Mouse (Mus musculus): ENCODE results near the gene Gm27179. TPM values are rescaled to one million over a fixed set of nuclear protein-coding genes. Genes with fewer than 3 reads are reported as not detected.
"Not testable (repeated sequence)": the region's sequence is repeated elsewhere in the genome, so short reads cannot be mapped to it uniquely, and the experiment has no call there.

Gm27179 gene
- not detected in 2 replicates for polyA plus RNA-seq (2015; fragmentation: Nextera tagmentation; extraction: Ambion mirVana)

DNA sequence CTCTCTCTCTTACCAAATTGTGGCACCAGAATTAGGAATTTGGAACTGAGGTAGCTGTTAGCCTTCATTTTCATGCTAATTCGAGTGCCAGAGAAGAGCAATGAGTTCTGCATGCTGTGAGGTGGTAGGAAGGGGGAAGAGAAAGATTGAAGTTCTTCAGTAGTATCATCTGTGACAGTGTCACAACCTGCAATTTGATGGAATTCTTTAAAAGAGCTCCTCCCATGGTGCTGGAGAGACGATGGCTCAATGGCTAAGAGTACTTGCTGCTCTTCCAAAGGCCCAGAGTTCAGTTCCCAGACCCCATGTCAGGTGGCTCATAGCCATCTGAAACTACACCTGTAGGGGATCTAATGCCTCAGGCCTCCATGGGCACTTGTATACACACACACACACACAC, at the start of gene Gm27179:
TSS of gene Gm27179 (minus strand) at position 101 of the 400 bp plus-strand sequence.
- not testable (repeated sequence) for H3K4me2 ChIP-seq (replicated peaks; ENCODE audit: low read depth); H3K4me3 ChIP-seq (ENCODE audit: low read depth, low read length); H3K27me3 ChIP-seq (replicated peaks; ENCODE audit: control insufficient read depth, insufficient read depth, low read length); H3K4me1 ChIP-seq (replicated peaks; ENCODE audit: control insufficient read depth, insufficient read depth, low read length); H3K9me3 ChIP-seq (ENCODE audit: control insufficient read depth); ATAC-seq; H3K36me3 ChIP-seq (ENCODE audit: control insufficient read depth, insufficient read depth); H3K9ac ChIP-seq (ENCODE audit: low read depth, low read length); H3K27ac ChIP-seq (ENCODE audit: low read depth, low read length)
- WGBS: no CpG with 5 or more reads among the region's 2 CpGs

DNA sequence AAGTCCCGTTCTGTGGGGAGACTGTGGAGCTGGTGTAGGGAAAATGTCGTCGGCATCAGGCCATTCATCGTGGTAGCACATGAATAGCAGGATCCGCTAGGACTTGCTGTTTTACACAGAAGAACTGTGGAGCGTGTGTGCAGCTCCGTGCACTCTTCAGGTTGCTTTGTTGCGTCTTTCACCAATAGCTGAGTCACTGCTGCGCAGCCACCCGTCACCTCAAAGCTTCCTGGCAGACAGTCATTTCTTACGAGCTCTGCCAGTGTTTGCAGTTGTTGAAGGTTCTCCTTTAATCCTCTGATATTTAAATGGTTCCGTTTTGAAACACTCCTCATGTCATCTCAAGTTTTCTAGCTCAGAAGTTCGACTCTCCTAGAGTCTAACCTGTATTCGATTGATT, 45.2 kb upstream of the Gm27179 start:
- H3K36me3 ChIP-seq (ENCODE audit: control insufficient read depth, insufficient read depth); ATAC-seq; H3K9ac ChIP-seq (ENCODE audit: low read depth, low read length); H3K9me3 ChIP-seq (ENCODE audit: control insufficient read depth); H3K27ac ChIP-seq (ENCODE audit: low read depth, low read length); H3K27me3 ChIP-seq (replicated peaks; ENCODE audit: control insufficient read depth, insufficient read depth, low read length); H3K4me3 ChIP-seq (ENCODE audit: low read depth, low read length); H3K4me1 ChIP-seq (replicated peaks; ENCODE audit: control insufficient read depth, insufficient read depth, low read length); H3K4me2 ChIP-seq (replicated peaks; ENCODE audit: low read depth): not testable (repeated sequence)
- no CpG with 5 or more reads among the region's 14 CpGs for WGBS

DNA sequence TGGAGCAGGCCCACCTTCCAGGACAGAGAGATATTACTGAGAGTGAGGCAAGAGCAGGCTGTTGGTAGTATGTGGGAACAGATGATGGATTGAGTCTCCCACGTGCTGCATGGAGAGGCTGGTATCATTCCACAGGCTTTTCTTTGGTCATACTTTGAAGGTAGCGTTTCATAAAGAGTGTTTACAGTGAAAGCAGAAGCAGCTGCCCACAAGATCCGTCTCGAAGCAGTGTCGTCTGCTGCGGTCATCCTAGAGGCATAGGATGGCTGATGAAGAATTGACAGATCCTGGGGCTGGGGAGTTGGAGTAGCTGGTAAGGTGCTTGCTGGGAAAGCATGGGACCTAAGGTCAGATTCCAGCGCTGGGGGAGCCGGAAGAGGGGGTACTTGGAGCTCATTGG, 44.5 kb upstream of the Gm27179 start:
- H3K9me3 ChIP-seq (ENCODE audit: control insufficient read depth); H3K9ac ChIP-seq (ENCODE audit: low read depth, low read length); H3K4me1 ChIP-seq (replicated peaks; ENCODE audit: control insufficient read depth, insufficient read depth, low read length); H3K4me2 ChIP-seq (replicated peaks; ENCODE audit: low read depth); H3K27me3 ChIP-seq (replicated peaks; ENCODE audit: control insufficient read depth, insufficient read depth, low read length); H3K4me3 ChIP-seq (ENCODE audit: low read depth, low read length); H3K36me3 ChIP-seq (ENCODE audit: control insufficient read depth, insufficient read depth); ATAC-seq; H3K27ac ChIP-seq (ENCODE audit: low read depth, low read length): not testable (repeated sequence)
- no CpG with 5 or more reads among the region's 8 CpGs for WGBS

DNA sequence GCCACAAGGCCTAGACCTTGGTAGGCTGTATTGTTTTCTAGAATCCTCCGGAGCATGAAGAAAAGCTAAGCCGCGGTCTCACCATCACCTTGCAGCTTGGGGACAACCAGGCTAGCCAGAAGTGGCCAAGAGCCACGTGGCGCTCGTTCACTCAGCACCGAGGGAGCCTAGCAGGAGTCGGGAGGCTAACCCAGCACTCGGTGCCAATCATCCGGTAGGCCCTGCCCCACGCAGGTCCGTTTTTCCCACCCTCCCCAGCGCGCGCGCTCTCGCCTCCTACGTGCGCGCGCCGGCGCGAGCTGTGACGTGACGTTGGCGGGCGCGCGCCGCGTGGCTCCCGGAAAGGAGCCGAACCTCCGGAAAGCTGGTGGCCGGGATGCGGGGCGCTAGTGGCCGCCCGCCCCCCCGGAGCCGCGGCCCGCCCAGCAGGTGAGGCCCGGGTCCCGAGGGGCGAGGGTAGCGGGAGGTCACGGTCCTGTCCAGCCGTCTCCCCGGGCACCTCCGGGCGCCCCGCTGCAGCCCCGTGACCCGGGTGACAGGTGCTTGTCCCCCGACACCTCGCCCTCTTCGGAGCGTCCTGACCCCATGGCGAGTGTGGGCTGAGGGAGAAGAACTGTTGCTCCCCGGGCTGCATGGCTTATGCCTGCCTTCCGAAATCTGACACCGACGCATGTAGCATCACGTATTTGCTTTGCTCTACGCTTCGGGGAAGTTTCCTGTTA, 42.9 kb upstream of the Gm27179 start, which contains the start of gene Entpd4b:
TSS of gene Entpd4b (plus strand) at position 315 of the 722 bp plus-strand sequence.
- not testable (repeated sequence) for H3K27me3 ChIP-seq (replicated peaks; ENCODE audit: control insufficient read depth, insufficient read depth, low read length); H3K36me3 ChIP-seq (ENCODE audit: control insufficient read depth, insufficient read depth); H3K4me2 ChIP-seq (replicated peaks; ENCODE audit: low read depth); H3K4me1 ChIP-seq (replicated peaks; ENCODE audit: control insufficient read depth, insufficient read depth, low read length); H3K9ac ChIP-seq (ENCODE audit: low read depth, low read length); H3K4me3 ChIP-seq (ENCODE audit: low read depth, low read length); H3K27ac ChIP-seq (ENCODE audit: low read depth, low read length); H3K9me3 ChIP-seq (ENCODE audit: control insufficient read depth)
- peak; percentile 95 for ATAC-seq
- no CpG with 5 or more reads among the region's 68 CpGs for WGBS

DNA sequence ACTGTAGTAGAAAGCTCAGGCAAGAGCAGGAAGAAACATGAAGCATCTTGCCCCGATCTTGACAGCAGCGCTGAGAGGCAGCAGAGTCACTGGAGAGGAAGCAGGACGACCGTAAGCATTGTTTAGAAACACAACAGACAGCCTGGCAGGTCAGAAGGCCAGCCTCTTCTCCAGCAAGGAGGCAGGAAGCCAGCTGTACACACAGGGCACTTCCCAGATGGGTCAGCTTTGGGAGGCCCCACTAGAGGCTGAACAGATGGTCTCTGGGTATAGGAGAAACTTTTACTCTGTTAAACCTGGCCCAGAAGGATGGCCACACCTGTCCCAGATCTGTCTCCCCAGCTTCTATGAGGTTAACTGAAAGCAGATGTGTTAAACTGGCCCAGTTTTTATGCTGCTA, 35.0 kb upstream of the Gm27179 start:
- H3K9ac ChIP-seq (ENCODE audit: low read depth, low read length); H3K27me3 ChIP-seq (replicated peaks; ENCODE audit: control insufficient read depth, insufficient read depth, low read length); H3K36me3 ChIP-seq (ENCODE audit: control insufficient read depth, insufficient read depth); H3K4me2 ChIP-seq (replicated peaks; ENCODE audit: low read depth); ATAC-seq; H3K9me3 ChIP-seq (ENCODE audit: control insufficient read depth); H3K27ac ChIP-seq (ENCODE audit: low read depth, low read length); H3K4me1 ChIP-seq (replicated peaks; ENCODE audit: control insufficient read depth, insufficient read depth, low read length); H3K4me3 ChIP-seq (ENCODE audit: low read depth, low read length): not testable (repeated sequence)
- WGBS: no CpG with 5 or more reads among the region's 4 CpGs

DNA sequence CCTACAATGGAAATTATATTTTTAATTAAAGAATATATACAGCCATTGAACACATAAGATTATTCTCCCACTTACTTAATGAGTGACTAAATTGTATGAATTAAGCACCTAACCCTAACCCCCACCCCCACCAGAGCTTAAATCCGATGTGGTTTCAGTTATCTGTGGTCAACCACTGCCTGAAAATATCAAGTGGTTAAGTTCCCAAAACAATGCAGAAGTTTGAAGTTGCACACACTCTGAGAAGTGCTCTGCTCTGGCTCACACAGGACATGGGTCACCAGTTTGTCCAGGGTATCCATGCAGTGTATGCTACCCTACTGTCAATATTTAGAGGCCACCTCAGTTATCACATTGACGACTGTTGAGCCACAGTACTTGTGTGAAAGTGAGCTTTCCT, 32.7 kb upstream of the Gm27179 start:
- not testable (repeated sequence) for H3K4me2 ChIP-seq (replicated peaks; ENCODE audit: low read depth); H3K9me3 ChIP-seq (ENCODE audit: control insufficient read depth); ATAC-seq; H3K36me3 ChIP-seq (ENCODE audit: control insufficient read depth, insufficient read depth); H3K27me3 ChIP-seq (replicated peaks; ENCODE audit: control insufficient read depth, insufficient read depth, low read length); H3K4me3 ChIP-seq (ENCODE audit: low read depth, low read length); H3K27ac ChIP-seq (ENCODE audit: low read depth, low read length); H3K9ac ChIP-seq (ENCODE audit: low read depth, low read length); H3K4me1 ChIP-seq (replicated peaks; ENCODE audit: control insufficient read depth, insufficient read depth, low read length)
- WGBS: no CpG with 5 or more reads among the region's 2 CpGs

DNA sequence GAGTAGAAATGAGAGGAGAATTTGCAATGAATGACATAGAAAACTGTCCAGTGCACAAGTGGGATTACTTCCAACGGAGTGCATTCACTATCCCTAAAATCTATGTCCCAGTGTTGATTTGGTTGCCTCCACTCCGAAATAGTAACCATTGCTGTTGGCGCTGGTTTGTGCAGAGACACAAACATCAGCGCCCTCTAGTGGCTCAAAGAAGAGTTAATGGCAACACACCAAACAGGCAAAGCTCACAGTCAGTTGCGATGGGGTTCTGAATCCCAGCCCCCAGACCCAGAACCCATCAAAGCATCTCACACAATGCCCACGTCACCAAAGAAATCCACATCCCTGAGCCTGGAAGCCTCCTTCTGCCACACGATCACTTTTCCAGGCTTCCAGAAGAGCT, 31.7 kb upstream of the Gm27179 start:
- not testable (repeated sequence) for H3K36me3 ChIP-seq (ENCODE audit: control insufficient read depth, insufficient read depth); H3K4me1 ChIP-seq (replicated peaks; ENCODE audit: control insufficient read depth, insufficient read depth, low read length); H3K27ac ChIP-seq (ENCODE audit: low read depth, low read length); H3K4me3 ChIP-seq (ENCODE audit: low read depth, low read length); H3K9me3 ChIP-seq (ENCODE audit: control insufficient read depth); H3K27me3 ChIP-seq (replicated peaks; ENCODE audit: control insufficient read depth, insufficient read depth, low read length); H3K9ac ChIP-seq (ENCODE audit: low read depth, low read length); H3K4me2 ChIP-seq (replicated peaks; ENCODE audit: low read depth); ATAC-seq
- no CpG with 5 or more reads among the region's 7 CpGs for WGBS

DNA sequence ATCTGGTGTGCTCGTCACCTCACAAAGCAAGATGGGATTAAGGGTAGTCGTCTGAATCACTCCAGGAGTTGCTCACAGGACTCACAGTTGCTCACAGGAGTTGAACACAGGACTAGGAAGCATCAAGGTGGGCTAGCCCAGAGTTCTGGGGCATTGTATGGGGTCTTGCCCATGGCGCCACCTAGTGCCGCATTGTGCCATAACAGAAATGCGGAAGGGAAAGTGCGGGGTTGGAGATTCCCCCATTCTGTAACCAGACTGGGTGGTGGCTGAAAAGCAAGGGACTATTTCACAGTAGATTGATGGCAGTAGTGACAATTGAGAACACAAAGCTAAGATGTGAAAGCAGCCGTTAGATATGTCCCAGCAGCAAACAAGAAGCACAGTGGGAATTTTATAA, 30.3 kb upstream of the Gm27179 start:
- H3K27ac ChIP-seq (ENCODE audit: low read depth, low read length); ATAC-seq; H3K9me3 ChIP-seq (ENCODE audit: control insufficient read depth); H3K4me2 ChIP-seq (replicated peaks; ENCODE audit: low read depth); H3K27me3 ChIP-seq (replicated peaks; ENCODE audit: control insufficient read depth, insufficient read depth, low read length); H3K36me3 ChIP-seq (ENCODE audit: control insufficient read depth, insufficient read depth); H3K9ac ChIP-seq (ENCODE audit: low read depth, low read length); H3K4me1 ChIP-seq (replicated peaks; ENCODE audit: control insufficient read depth, insufficient read depth, low read length); H3K4me3 ChIP-seq (ENCODE audit: low read depth, low read length): not testable (repeated sequence)
- no CpG with 5 or more reads among the region's 7 CpGs for WGBS

DNA sequence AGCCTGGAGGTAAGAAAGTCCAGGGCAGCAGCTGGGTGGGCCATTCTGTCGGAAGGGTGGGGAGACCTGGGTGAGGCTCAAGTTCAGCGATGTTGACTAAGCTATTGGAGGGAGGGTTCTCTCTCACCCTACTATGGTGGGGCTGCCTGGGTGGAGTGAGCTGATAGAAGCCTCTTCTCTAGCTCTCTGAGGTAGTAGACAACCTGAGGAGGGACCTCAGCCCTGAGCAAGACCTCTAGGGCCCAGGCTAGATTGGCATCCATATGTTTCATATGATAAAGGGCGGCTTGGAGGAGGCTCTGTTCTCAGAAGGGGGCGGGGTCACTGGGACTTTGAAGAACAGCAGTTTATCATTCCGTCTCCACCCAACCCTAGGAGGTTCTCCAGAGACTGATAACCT, 27.8 kb upstream of the Gm27179 start:
- WGBS: no CpG with 5 or more reads among the region's 5 CpGs
- H3K27ac ChIP-seq (ENCODE audit: low read depth, low read length); H3K4me3 ChIP-seq (ENCODE audit: low read depth, low read length); ATAC-seq; H3K27me3 ChIP-seq (replicated peaks; ENCODE audit: control insufficient read depth, insufficient read depth, low read length); H3K9me3 ChIP-seq (ENCODE audit: control insufficient read depth); H3K4me1 ChIP-seq (replicated peaks; ENCODE audit: control insufficient read depth, insufficient read depth, low read length); H3K4me2 ChIP-seq (replicated peaks; ENCODE audit: low read depth); H3K36me3 ChIP-seq (ENCODE audit: control insufficient read depth, insufficient read depth); H3K9ac ChIP-seq (ENCODE audit: low read depth, low read length): not testable (repeated sequence)
